Mouse (Mus musculus) cerebellum, adult 11-12 months (tissue): ENCODE measurements around the gene Hook2.
A peak's percentile ranks its signal among the peaks of the same experiment; 100 is the strongest.

Experiments used
- DNase-seq: peaks from one replicate; pipeline ENCODE4 v3.0.0; 2022

The Hook2 gene

GRCm38 (mm10) chr8:84973803-84974542 lies 16.4 kb upstream of the Hook2 start:
- DNase-seq = no peak

GRCm38 (mm10) chr8:84974543-84975142 lies 15.8 kb upstream of the Hook2 start:
- DNase-seq = no peak

GRCm38 (mm10) chr8:84975434-84975833 lies 15.0 kb upstream of the Hook2 start:
- peak; percentile 60 for DNase-seq

- DNase-seq = peak; percentile 94
Measured at GRCm38 (mm10) chr8:84976031-84976762, 14.2 kb upstream of the Hook2 start.

GRCm38 (mm10) chr8:84976763-84977434 lies 13.5 kb upstream of the Hook2 start:
- DNase-seq = peak; percentile 77

GRCm38 (mm10) chr8:84977435-84978247 lies 12.8 kb upstream of the Hook2 start:
- DNase-seq = peak; percentile 75

- peak; percentile 93 for DNase-seq
Measured at GRCm38 (mm10) chr8:84978248-84978940, 12.0 kb upstream of the Hook2 start, which contains the start of gene Junb. TSS of gene Junb (minus strand) at chr8:84978718.

GRCm38 (mm10) chr8:84979599-84980421 lies 10.6 kb upstream of the Hook2 start:
- peak; percentile 90 for DNase-seq

- peak; percentile 76 for DNase-seq
Measured at GRCm38 (mm10) chr8:84980622-84981358, 9.6 kb upstream of the Hook2 start.

GRCm38 (mm10) chr8:84981644-84982498 lies 8.5 kb upstream of the Hook2 start:
- peak; percentile 59 for DNase-seq

- peak; percentile 37 for DNase-seq
Measured at GRCm38 (mm10) chr8:84982499-84983011, 7.8 kb upstream of the Hook2 start.

- DNase-seq = peak; percentile 67
Measured at GRCm38 (mm10) chr8:84984294-84985048, 5.9 kb upstream of the Hook2 start.

- no peak for DNase-seq
Measured at GRCm38 (mm10) chr8:84985049-84985683, 5.2 kb upstream of the Hook2 start.

GRCm38 (mm10) chr8:84985684-84986378 lies 4.6 kb upstream of the Hook2 start:
- peak; percentile 94 for DNase-seq

GRCm38 (mm10) chr8:84986379-84986945 lies 3.9 kb upstream of the Hook2 start:
- no peak for DNase-seq

- DNase-seq = no peak
Measured at GRCm38 (mm10) chr8:84987388-84987787, 3.0 kb upstream of the Hook2 start.
